Mouse (Mus musculus) limb, embryonic 15.5 days (tissue): ENCODE measurements around the gene Sergef. TPM values are rescaled to one million over a fixed set of nuclear protein-coding genes. Genes with fewer than 3 reads are reported as not detected.
"Not testable (repeated sequence)": the region's sequence is repeated elsewhere in the genome, so short reads cannot be mapped to it uniquely, and the experiment has no call there.

Source experiments
- ATAC-seq: fragments of 200-750 bp; cut with Nextera tagmentation; 2 replicates; pipeline ENCODE4 v1.8.0; 2017; ENCODE audit warnings: low read depth, moderate TSS enrichment; ENCODE audit not compliant: insufficient number of reproducible peaks, low FRiP score, low TSS enrichment
- H3K27ac ChIP-seq: fragments of 300-500 bp; sonication (generic); 2 replicates; pipeline ENCODE4 v1.5.1; 2015; ENCODE audit warnings: moderate library complexity, mild to moderate bottlenecking, inconsistent platforms
- H3K27me3 ChIP-seq: fragments of 300-500 bp; sonication (generic); 2 replicates; pipeline ENCODE4 v1.6.1; 2015; ENCODE audit warnings: inconsistent platforms
- H3K36me3 ChIP-seq: fragments of 300-500 bp; sonication (generic); 2 replicates; pipeline ENCODE4 v1.6.1; 2015; ENCODE audit warnings: inconsistent platforms
- H3K4me1 ChIP-seq: fragments of 300-500 bp; sonication (generic); 2 replicates; pipeline ENCODE4 v1.6.1; 2015; ENCODE audit warnings: inconsistent platforms
- H3K4me2 ChIP-seq: fragments of 300-500 bp; sonication (generic); 2 replicates; pipeline ENCODE4 v1.6.1; 2015; ENCODE audit warnings: mild to moderate bottlenecking, inconsistent platforms
- H3K4me3 ChIP-seq: fragments of 300-500 bp; sonication (generic); 2 replicates; pipeline ENCODE4 v1.5.1; 2015; ENCODE audit warnings: mild to moderate bottlenecking, inconsistent platforms
- H3K9ac ChIP-seq: fragments of 300-500 bp; sonication (generic); 2 replicates; pipeline ENCODE4 v1.6.1; 2015; ENCODE audit warnings: inconsistent platforms
- H3K9me3 ChIP-seq: fragments of 300-500 bp; sonication (generic); 2 replicates; pipeline ENCODE4 v1.6.1; 2016; ENCODE audit warnings: inconsistent platforms
- WGBS: fragments of 180-500 bp; shearing (Covaris S2); methylation state at CpG from one replicate; pipeline ENCODE4 v1.1.7; 2015; 5-methylcytosine and 5-hydroxymethylcytosine counted together
- polyA plus RNA-seq: library from polyadenylated mRNA; unstranded; fragments of >200 nt; fragmentation: Nextera tagmentation; extraction: Ambion mirVana; gene quantifications from 2 replicates; pipeline ENCODE4 v1.2.1, GENCODE M21; 2015

Gene Sergef
- polyA plus RNA-seq, result 15.5 and 16.5 TPM in 2 replicates

DNA sequence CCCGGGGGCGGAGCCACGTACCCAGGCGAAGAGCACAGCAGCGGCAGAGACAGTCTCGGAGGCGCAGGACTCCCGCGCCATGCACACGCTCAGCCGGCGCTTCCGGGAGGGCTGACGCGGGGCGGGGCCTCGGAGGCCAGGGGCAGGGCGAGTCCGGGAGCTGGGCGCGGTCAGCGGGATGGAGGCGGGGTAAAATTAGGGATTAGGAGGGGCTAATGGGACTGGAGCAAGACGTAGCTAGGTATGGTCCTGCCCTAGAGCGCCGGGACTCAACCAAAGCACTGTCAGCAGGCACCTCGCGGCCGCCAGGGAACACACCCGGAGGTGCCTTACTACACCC is at the start of gene Sergef:
TSS of gene Sergef (minus strand) at position 116 of the 340 bp plus-strand sequence.
- H3K4me2 ChIP-seq, result peak within 1 kb of the TSS; percentile 93
- H3K36me3 ChIP-seq, result no peaks in the 10 kb centered on the region
- peak within 1 kb of the TSS; percentile 56 for H3K9ac ChIP-seq
- no peaks in the 10 kb centered on the region for H3K9me3 ChIP-seq
- H3K27ac ChIP-seq, result no peak within 1 kb of the TSS; the same call in 1 of the 2 replicates
- peak; percentile 89 for ATAC-seq
- under 1% methylated on average over 30 of the region's 30 CpGs for WGBS
- H3K4me3 ChIP-seq, result peak within 1 kb of the TSS; percentile 71
- H3K27me3 ChIP-seq, result no peaks in the 10 kb centered on the region
- peaks cover 13% of the 10 kb centered on the region for H3K4me1 ChIP-seq

DNA sequence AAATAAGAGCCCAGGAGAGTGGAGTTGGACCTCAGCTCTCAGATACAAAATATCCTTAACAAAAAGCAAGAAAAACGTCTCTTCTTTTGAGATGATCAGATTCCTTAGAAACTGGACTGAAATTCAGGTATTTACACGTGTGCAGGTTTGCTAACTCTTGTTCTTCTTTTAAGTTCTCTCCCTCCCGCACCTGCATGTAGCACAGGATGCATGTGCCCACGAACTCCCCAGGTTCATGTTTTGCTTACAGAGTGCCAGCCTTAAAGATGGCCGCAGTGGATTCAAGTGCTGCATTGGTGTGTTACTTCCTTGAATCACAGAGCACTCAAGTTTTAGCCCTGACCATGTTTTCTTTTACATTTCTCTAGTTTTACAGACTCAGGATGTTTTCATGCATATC is 47.2 kb upstream of the Sergef start:
- Histone ChIP-seq H3K36me3 (peaks cover 40% of the 10 kb centered on the region), H3K4me1 (no peaks in the 10 kb centered on the region), H3K27me3 (no peaks in the 10 kb centered on the region), H3K4me3 (no peak overlapping the region), H3K9ac (no peak overlapping the region), H3K27ac (no peak overlapping the region), H3K9me3 (no peaks in the 10 kb centered on the region), H3K4me2 (no peak overlapping the region)
- WGBS, result 87% methylated on average over 5 of the region's 5 CpGs
- no peak for ATAC-seq

DNA sequence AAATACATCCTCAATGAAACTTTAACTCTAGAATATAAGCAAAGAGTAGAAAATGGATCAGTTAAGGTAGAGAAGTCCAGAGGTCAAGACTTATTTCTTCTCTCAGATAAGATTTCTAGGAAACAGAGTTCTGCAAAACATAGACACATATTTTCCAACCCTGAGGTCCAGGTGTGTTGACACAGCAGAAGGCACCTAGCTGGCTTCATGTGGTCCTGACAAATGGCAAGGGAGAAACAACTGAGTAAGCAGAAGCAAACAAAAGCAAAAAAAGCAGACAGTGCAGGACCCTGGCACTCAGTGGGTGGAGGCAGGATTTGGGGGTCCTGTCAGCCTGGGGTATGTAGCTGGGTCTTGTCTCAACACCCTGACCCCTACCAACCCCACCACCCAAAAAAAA is 41.1 kb upstream of the Sergef start:
- no peak overlapping the region for H3K4me2 ChIP-seq
- no peak for ATAC-seq

DNA sequence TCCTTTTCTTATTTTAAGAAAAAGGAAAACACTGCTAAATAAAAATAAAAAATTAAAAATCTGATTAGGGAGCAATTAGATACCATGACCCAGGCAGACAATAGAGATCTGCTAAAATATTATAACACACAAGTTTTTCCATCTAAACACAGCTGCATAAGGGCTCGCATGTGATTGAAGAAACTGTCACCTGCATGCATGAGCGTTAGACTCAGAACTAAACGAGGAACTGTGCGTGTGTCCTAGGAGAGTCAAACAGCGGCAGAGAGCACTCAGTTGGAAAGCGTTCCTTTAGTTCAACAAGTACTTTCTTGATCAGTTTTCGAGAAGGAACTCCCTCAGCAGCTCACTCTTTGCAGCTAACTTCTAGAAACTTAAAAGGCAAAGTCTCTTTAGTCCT is 39.4 kb upstream of the Sergef start:
- H3K27me3 ChIP-seq, ATAC-seq, H3K36me3 ChIP-seq, H3K4me2 ChIP-seq, H3K4me3 ChIP-seq, H3K27ac ChIP-seq, H3K9me3 ChIP-seq, H3K9ac ChIP-seq, H3K4me1 ChIP-seq: not testable (repeated sequence)
- WGBS, result 80% methylated on average over 7 of the region's 7 CpGs

More for the DNA sequence above, 41.1 kb upstream of the Sergef start:
- no peaks in the 10 kb centered on the region for H3K36me3 ChIP-seq
- H3K4me1 ChIP-seq, result no peaks in the 10 kb centered on the region
- H3K4me3 ChIP-seq, result no peak overlapping the region
- H3K27me3 ChIP-seq, result no peaks in the 10 kb centered on the region
- no peak overlapping the region for H3K27ac ChIP-seq
- H3K9me3 ChIP-seq, result no peaks in the 10 kb centered on the region
- no peak overlapping the region for H3K9ac ChIP-seq

DNA sequence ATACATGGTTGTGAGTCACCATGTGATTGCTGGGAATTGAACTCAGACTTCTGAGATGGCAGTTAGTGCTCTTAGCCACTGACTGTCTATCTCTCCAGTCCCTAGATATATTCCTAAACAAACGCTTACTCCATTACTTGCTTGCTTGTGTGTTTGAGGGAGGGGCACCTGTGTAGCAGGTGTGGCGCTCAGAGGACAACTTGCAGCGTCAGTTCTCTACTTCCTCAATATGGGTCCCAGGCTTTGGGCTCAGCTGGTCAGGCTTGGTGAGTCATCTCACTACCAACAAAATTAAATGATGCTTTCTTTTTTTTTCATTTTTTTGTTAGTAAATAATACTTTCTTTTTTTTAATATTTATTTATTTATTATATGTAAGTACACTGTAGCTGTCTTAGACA is 38.8 kb upstream of the Sergef start:
- Histone ChIP-seq H3K4me2 (no peak overlapping the region), H3K9ac (no peak overlapping the region), H3K27ac (no peak overlapping the region), H3K4me3 (no peak overlapping the region), H3K4me1 (no peaks in the 10 kb centered on the region), H3K27me3 (no peaks in the 10 kb centered on the region), H3K9me3 (no peaks in the 10 kb centered on the region), H3K36me3 (no peaks in the 10 kb centered on the region)
- ATAC-seq, result no peak
- WGBS, result 84% methylated on average over 3 of the region's 3 CpGs

DNA sequence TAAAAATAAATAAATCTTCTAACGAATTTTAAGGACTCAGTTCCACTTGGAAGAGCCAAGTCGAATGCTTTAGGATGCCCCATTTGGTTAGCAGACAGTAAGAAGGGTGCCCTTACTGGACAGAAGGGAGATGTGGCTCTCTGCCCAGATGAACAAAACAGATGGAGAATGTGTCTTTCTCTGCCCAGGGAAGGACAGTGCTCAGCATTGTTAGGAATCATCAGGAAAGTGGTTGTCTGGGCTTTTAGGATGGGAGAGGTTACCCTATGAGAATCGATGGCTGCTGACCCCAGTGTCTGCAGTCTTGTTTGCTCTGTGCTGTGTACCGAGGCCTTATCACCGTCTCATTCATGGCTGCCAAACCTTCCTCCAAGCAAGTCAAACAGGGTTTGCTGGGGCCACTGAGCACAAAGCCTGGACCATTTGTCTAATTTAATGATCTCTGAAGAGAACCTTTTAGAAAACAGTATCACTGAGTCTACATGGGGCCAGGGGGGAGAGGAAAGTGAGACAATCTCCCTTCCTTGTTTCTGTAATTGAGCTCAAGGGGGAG is 37.3 kb upstream of the Sergef start:
- Histone ChIP-seq H3K9ac (no peak overlapping the region), H3K36me3 (no peaks in the 10 kb centered on the region), H3K4me2 (no peak overlapping the region), H3K4me3 (no peak overlapping the region), H3K27me3 (no peaks in the 10 kb centered on the region), H3K4me1 (no peaks in the 10 kb centered on the region; the same call in 1 of the 2 replicates), H3K27ac (no peak overlapping the region), H3K9me3 (no peaks in the 10 kb centered on the region)
- WGBS, result 73% methylated on average over 5 of the region's 5 CpGs
- no peak for ATAC-seq

DNA sequence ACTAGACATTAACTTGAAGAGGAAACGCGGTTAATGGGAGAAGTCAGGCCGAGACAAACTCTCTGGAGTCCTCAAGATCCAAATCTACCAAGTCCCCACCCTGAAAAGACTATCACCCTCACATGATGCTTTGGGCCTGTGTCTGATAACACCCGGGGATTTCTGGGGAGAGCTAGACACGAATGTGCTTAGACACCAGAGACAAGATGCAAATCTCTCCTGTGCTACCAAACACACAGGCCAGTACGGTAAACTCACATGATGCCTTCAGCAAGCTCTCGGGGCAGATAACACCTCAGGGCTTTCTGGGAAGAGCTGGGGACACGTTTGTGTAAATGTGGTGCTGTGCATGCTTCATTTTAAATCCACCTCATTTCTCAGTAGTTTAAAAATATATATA is 36.3 kb upstream of the Sergef start:
- no peaks in the 10 kb centered on the region for H3K27me3 ChIP-seq
- ATAC-seq, result no peak
- no peak overlapping the region for H3K27ac ChIP-seq
- H3K4me1 ChIP-seq, result no peaks in the 10 kb centered on the region; the same call in 1 of the 2 replicates
- 84% methylated on average over 8 of the region's 8 CpGs for WGBS
- H3K9me3 ChIP-seq, result no peaks in the 10 kb centered on the region
- no peak overlapping the region for H3K9ac ChIP-seq
- no peak overlapping the region for H3K4me3 ChIP-seq
- no peaks in the 10 kb centered on the region for H3K36me3 ChIP-seq
- H3K4me2 ChIP-seq, result no peak overlapping the region

DNA sequence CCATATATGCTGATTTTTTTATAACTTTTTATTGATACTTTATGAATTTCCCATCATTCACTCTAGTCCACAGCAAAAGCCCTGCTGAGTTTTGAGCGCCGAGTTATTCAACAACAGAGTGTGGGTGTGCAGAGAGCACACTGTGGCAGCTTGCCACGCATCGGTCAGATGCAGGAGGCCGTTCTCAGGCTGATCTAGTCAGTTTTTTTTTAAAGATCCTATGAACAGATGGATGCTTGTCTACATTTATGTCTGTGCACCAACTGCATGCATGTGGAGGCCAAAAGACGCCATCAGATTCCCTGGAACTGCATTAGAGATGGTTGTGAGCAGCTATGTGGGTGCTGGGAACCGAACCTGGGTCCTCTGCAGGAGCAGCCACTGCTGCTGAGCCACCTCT is 35.5 kb upstream of the Sergef start:
- no peak overlapping the region for H3K27ac ChIP-seq
- H3K9me3 ChIP-seq, result no peaks in the 10 kb centered on the region
- H3K36me3 ChIP-seq, result no peaks in the 10 kb centered on the region
- H3K4me3 ChIP-seq, result no peak overlapping the region
- ATAC-seq, result no peak
- no peak overlapping the region for H3K9ac ChIP-seq
- 89% methylated on average over 7 of the region's 7 CpGs for WGBS
- H3K4me1 ChIP-seq, result no peaks in the 10 kb centered on the region; the same call in 1 of the 2 replicates
- H3K27me3 ChIP-seq, result no peaks in the 10 kb centered on the region
- no peak overlapping the region for H3K4me2 ChIP-seq

DNA sequence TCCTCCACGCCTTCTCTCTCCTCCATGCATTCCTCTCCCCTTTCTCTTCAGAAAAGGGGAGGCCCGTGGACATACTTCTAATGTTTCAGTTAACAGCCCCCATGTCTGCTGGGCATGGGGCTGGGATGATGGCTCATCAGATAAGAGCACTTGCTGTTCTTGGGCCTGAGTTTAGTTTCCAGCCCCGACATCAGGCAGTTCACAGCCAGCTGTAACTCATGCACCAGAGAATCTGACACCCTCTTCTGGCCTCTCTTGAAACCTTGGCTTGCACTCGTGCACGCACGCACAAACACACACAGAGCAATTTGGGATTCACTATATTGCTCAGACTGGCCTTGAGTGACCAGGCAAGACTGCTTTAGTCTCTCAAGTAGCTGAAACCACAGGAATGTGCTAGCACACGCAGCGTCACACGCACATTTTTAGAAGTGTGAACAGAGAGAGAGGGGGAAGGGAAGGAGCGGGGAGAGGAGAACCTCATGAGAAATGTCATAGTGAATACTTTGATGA is 32.6 kb upstream of the Sergef start, which contains the start of gene Tph1:
TSS of gene Tph1 (minus strand) at position 378 of the 513 bp plus-strand sequence.
- Histone ChIP-seq H3K9me3 (no peaks in the 10 kb centered on the region), H3K9ac (no peak within 1 kb of the TSS), H3K36me3 (no peaks in the 10 kb centered on the region), H3K4me1 (peaks cover 2% of the 10 kb centered on the region), H3K27ac (no peak within 1 kb of the TSS), H3K27me3 (peaks cover 6% of the 10 kb centered on the region; the same call in 1 of the 2 replicates), H3K4me3 (no peak within 1 kb of the TSS), H3K4me2 (no peak within 1 kb of the TSS)
- ATAC-seq, result no peak
- 29% methylated on average over 10 of the region's 10 CpGs for WGBS

DNA sequence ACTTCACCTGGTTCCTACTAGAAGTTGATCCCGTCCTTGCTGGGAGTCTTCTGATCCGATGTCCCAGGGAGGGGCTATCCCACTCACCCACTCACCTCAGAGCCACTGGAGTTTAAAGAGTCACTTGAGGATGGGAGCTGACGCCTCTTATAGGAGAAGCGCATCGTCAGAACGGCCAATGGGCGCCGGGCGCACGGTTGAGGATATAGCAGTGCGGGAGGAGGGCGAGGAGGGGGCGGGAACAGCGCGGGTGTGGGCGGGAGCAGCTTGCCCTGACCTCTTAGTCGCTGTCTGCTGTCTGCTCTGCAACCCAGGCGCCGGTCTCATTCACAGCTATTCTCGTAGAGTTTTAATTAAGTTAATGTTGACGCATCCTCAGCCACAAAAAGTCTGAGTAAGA is 27.6 kb upstream of the Sergef start:
- peaks cover 23% of the 10 kb centered on the region; the same call in 1 of the 2 replicates for H3K27me3 ChIP-seq
- 2% methylated on average over 21 of the region's 21 CpGs for WGBS
- peaks cover 4% of the 10 kb centered on the region for H3K4me1 ChIP-seq
- no peak overlapping the region for H3K4me3 ChIP-seq
- no peak overlapping the region for H3K9ac ChIP-seq
- H3K36me3 ChIP-seq, result no peaks in the 10 kb centered on the region
- H3K27ac ChIP-seq, result no peak overlapping the region
- ATAC-seq, result no peak
- peak overlapping the region; percentile 29 for H3K4me2 ChIP-seq
- H3K9me3 ChIP-seq, result no peaks in the 10 kb centered on the region

DNA sequence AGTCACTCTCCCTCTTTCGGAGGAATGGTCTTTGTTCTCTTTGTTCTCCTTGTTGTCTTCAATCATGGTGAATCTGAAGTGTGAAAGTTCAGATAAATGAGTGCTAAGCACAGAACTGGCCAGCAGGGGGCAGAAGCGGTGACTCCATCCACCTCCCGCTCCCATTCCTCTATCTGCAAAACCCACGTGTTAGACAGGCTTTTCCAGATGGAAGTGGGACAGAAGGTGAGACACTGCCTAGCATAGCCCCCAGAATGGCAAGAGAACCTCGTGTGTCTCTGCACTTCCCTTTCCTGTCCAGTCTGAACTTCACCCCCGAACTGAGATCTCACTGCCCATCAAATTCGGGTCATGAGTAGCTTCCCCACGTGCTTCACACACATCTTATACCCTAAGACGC is 25.6 kb upstream of the Sergef start:
- WGBS, result 30% methylated on average over 9 of the region's 9 CpGs
- H3K36me3 ChIP-seq, result no peaks in the 10 kb centered on the region
- no peak overlapping the region for H3K4me3 ChIP-seq
- H3K27ac ChIP-seq, result no peak overlapping the region
- no peak overlapping the region for H3K9ac ChIP-seq
- ATAC-seq, result no peak
- H3K27me3 ChIP-seq, result peaks cover 23% of the 10 kb centered on the region; the same call in 1 of the 2 replicates
- H3K9me3 ChIP-seq, result no peaks in the 10 kb centered on the region
- H3K4me2 ChIP-seq, result no peak overlapping the region
- H3K4me1 ChIP-seq, result peaks cover 4% of the 10 kb centered on the region

DNA sequence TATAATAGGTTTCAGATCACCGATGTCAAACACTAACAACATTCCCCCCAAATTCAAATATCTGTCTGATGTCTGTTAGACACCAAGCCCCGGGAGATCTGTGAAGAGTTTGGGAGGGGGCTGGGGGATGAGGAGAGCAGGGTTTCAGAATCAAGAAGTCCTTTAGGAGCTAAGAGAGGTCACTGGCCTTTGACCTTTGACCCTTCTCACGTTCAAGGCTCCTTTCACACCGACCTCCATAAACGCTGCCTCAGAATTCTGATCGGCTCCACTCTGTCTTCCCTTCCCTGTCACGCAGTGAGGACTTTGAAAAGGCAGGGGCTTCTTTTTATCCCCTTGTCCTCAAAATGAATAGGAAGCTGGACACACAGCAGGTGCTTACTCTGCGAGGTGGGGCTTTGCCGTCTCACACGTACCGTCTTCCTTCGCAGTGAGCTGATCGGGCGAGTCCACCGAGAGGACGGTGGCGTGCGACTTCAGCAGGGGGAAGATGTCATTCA is 22.0 kb upstream of the Sergef start:
- Histone ChIP-seq H3K4me2 (no peak overlapping the region), H3K4me3 (no peak overlapping the region), H3K27me3 (peaks cover 13% of the 10 kb centered on the region; the same call in 1 of the 2 replicates), H3K9ac (no peak overlapping the region), H3K4me1 (no peaks in the 10 kb centered on the region), H3K36me3 (no peaks in the 10 kb centered on the region), H3K9me3 (no peaks in the 10 kb centered on the region), H3K27ac (no peak overlapping the region)
- 59% methylated on average over 18 of the region's 18 CpGs for WGBS
- no peak for ATAC-seq
